Mouse (Mus musculus) kidney, adult 2 months (tissue): ENCODE measurements at regions not wholly inside any gene's neighbourhood (a gene's known extent, or its start where the extent isn't known, plus 50 kb on each side); places are given as distances from the start of the nearest gene placed in this dataset.

ENCODE experiments used
- DNase-seq: peaks from one replicate; pipeline ENCODE4 v3.0.0; 2021
- H3K27ac ChIP-seq: fragments of 200-500 bp; 2 replicates; pipeline ENCODE4 v1.5.1; 2012; ENCODE audit warnings: low read depth, low read length, control low read depth, inconsistent platforms; ENCODE audit not compliant: insufficient read depth
- H3K27me3 ChIP-seq: fragments of 200-500 bp; replicated peaks from 2 replicates; pipeline ENCODE4 v1.6.1; 2012; ENCODE audit warnings: mild to moderate bottlenecking, moderate library complexity, low read length, inconsistent platforms; ENCODE audit not compliant: control insufficient read depth, insufficient read depth
- H3K36me3 ChIP-seq: fragments of 200-500 bp; 2 replicates; pipeline ENCODE4 v1.6.1; 2012; ENCODE audit warnings: mild to moderate bottlenecking, moderate library complexity, low read length, inconsistent platforms; ENCODE audit not compliant: control insufficient read depth, insufficient read depth
- H3K4me1 ChIP-seq: fragments of 200-500 bp; 2 replicates; pipeline ENCODE4 v1.6.1; 2011; ENCODE audit warnings: low read length; ENCODE audit not compliant: control insufficient read depth, insufficient read depth
- H3K4me3 ChIP-seq: fragments of 200-500 bp; 2 replicates; pipeline ENCODE4 v1.5.1; 2011; ENCODE audit warnings: mild to moderate bottlenecking, low read depth, low read length, control low read depth; ENCODE audit not compliant: insufficient read depth
- CTCF ChIP-seq: fragments of 200-500 bp; conservative IDR thresholded peaks from 2 replicates; pipeline ENCODE4 v1.5.1; 2011; ENCODE audit warnings: low read depth, mild to moderate bottlenecking, control low read depth, low read length, moderate library complexity, mixed read lengths; ENCODE audit not compliant: insufficient read depth, insufficient read length
- POLR2A ChIP-seq: fragments of 200-500 bp; IDR thresholded peaks from one replicate; pipeline ENCODE4 v1.6.1; 2011; ENCODE audit warnings: low read depth, low read length, control low read depth
- WGBS: fragments of 180-500 bp; shearing (Covaris S2); methylation state at CpG from one replicate; pipeline ENCODE4 v1.1.7; 2018; 5-methylcytosine and 5-hydroxymethylcytosine counted together

DNA sequence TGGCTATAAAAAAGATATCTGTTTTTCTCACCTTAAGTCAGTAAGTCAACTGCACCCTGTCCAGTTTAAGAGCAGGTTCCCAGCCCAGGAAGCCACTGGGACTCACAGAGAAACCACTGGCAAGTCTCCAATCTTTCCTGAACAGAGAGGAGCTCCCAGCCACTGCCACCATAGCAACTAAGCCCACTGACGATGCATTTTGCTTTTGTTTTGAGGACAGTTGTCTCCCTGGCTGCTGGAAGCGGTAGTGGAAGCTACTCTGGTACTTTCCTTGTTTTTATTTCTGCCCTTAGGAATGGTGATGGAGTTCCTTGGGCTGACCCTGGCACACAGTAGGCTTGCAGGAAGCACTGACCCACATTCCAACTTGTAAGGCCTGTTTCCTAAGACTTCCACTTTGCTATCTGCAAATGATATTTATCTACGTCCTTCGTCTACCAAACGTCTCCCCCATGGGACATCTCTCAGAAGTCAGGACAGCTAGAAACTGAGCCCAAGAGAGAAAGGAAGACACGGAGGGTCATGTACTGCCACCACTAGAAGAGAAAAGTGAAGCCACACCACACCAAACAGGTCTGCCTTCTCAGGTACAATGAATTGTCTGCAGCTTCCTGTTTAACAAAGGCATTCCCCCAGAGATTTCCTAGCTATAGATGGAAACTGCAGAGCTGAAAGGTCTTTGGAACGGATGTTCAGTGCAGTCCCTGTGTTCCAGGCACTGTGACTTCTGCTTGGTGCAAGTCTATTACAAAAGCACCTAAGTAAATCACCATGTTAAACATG, 125.7 kb upstream of the Fmo9 start:
- WGBS = 58% methylated on average over 7 of the region's 7 CpGs
- no peak overlapping the region for H3K4me3 ChIP-seq
- no peak for DNase-seq
- no peak overlapping the region for H3K27ac ChIP-seq
- no peaks in the 10 kb centered on the region for H3K36me3 ChIP-seq
- no peaks in the 10 kb centered on the region for H3K27me3 ChIP-seq
- H3K4me1 ChIP-seq = no peaks in the 10 kb centered on the region
- TF ChIP-seq CTCF = no peak

DNA sequence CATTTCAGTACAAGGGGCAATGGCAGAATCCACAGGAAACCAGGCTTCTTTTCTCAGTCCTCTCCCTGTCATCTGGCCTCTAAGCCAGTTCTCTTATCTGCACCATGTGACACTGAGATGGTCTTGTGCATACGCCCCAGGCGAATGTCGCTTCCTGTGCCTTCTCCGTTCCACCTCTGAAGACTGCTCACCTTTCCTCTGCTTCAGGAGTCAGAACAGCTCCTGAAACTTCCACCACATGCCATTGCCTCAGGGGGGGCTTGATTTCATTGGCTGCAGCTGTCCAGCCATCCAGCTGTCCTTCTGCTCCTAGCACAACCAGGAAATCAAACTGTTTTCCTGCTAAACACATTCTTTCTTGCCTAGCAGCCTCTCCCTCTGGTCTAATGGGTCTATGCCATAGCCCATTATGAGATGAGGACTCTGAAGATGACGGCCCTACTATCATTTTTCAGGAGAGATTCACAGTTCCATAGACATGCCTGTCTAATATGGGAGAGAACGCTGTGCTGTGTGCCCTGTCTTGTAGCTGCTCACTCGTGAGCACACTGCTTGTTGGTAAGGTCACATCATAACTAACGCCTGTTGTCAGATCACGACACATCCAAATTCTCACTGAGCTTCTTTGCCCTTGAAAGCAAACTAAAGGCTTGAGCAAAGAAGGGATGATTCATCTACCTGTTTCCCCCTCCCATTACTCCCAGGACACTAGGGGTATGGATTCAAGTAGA, 129.9 kb upstream of the Fmo9 start:
- TF ChIP-seq CTCF = no peak
- no peak for TF ChIP-seq POLR2A
- Histone ChIP-seq H3K36me3 (no peaks in the 10 kb centered on the region), H3K4me1 (no peaks in the 10 kb centered on the region), H3K27me3 (no peaks in the 10 kb centered on the region; the same call in 1 of the 2 replicates), H3K27ac (no peak overlapping the region), H3K4me3 (no peak overlapping the region)
- 83% methylated on average over 9 of the region's 9 CpGs for WGBS
- DNase-seq = no peak

DNA sequence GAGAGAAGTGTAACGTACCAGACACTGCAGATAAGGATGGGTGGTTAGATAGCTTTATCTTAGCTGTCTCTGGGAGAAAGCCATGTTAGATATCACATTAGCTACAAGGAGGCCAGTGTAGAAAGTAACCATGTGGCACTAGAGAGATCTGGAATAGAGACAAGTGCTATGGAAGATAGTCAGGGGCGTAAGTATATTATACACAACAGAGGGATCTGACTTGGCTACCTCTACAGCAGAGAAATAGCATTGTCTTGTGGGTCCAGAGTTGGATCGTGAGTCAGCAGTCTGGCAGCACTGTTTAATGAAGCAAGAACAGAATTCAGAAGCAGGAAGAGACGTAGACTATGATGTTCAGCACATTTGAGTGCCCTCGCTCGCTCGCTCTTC, 130.4 kb upstream of the Fmo9 start:
- Histone ChIP-seq H3K4me1 (no peaks in the 10 kb centered on the region), H3K27ac (no peak overlapping the region), H3K4me3 (no peak overlapping the region), H3K36me3 (no peaks in the 10 kb centered on the region), H3K27me3 (no peaks in the 10 kb centered on the region; the same call in 1 of the 2 replicates)
- TF ChIP-seq POLR2A (no peak), CTCF (no peak)
- DNase-seq = no peak
- 82% methylated on average over 7 of the region's 7 CpGs for WGBS

DNA sequence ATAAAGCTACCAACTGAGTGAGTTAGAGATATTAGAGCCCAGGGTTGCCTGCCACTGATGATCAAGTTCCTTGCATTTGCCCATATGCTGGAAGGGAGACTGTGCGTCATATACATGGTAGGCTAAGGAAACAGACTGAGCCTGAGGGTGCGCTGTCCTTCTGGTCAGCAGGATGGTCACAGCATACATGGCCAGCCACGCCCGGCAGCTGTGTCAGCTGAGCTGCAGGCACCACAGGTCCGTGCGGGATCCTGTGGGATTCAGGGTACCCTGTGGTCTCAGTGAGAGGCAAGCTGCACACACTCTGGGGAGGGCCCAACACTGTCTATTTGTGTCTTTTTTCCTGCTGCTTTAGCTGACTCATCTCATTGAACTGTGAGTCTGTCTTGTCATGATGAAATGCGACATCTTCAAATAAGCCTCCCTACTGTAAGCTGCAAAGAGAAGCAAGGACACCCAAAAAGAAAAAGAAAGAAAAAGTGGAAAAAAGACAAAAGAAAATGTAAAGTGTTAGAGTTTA, 131.3 kb upstream of the Fmo9 start:
- Histone ChIP-seq H3K36me3 (no peaks in the 10 kb centered on the region), H3K4me3 (no peak overlapping the region), H3K27me3 (no peaks in the 10 kb centered on the region; the same call in 1 of the 2 replicates), H3K27ac (no peak overlapping the region), H3K4me1 (no peaks in the 10 kb centered on the region)
- no peak for TF ChIP-seq POLR2A
- no peak for TF ChIP-seq CTCF
- no peak for DNase-seq
- 84% methylated on average over 7 of the region's 7 CpGs for WGBS

DNA sequence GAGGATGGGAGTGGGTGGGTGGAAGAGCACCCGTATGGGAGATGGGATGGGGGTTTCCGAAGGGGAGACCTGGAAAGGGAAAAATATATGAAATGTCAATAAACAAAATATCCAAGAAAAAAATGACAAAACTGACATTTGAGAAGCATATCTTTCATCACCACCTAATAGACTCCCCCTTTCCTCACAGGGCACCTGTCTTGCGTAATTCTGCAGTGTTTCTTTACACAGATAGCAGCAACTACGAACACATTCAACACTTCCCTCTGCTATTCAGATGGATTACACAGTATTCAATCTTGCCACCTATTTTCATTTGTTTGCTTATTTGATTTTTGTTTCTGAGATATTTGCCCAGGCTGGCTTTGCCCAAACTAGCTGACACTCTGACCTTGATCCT, 136.3 kb upstream of the Fmo9 start:
- no peak for DNase-seq
- WGBS = 96% methylated on average over 4 of the region's 4 CpGs
- Histone ChIP-seq H3K4me1 (no peaks in the 10 kb centered on the region), H3K36me3 (no peaks in the 10 kb centered on the region), H3K27ac (no peak overlapping the region), H3K27me3 (no peaks in the 10 kb centered on the region; the same call in 1 of the 2 replicates), H3K4me3 (no peak overlapping the region)
- no peak for TF ChIP-seq CTCF
- no peak for TF ChIP-seq POLR2A

DNA sequence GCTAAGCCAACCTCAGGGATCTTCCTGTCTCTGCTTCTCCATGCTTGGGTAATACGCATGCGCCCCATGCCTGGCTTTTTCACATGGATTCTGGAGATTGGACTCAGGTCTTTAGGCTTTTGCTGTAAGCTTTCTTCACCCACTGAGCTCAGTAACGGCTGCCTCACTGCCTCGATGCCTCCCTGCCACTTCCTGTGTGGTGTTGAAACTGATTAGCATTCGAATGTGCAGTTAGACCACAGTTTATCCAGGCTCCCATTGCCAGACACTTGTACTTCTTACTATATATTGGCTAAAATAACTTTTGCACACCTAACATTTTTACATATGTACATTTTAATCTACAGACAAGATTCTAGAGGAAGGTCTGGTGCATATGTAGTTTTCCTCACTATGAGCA, 137.0 kb upstream of the Fmo9 start:
- no peak for DNase-seq
- Histone ChIP-seq H3K27ac (no peak overlapping the region), H3K36me3 (no peaks in the 10 kb centered on the region)

DNA sequence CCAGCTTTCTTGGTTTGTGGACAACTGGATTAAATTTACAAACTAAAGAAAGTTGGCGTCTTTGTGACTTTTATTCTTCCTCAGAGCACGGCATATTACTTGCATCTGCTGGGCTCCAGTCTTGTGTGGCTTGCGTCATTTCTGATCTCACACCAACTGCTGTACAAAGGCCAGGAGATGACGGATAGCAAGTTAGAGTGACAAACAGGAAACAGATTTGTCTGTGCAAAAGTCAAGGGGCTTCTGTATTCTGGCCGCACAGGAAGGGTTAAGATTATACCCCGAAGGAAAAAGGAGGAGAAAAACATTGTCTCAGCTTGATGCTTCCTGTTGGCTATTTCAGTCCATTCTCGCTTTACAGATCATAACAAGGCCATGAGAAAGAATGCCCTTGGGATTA, 137.8 kb upstream of the Fmo9 start:
- Histone ChIP-seq H3K4me3 (no peak overlapping the region), H3K4me1 (no peaks in the 10 kb centered on the region), H3K27ac (no peak overlapping the region), H3K27me3 (no peaks in the 10 kb centered on the region), H3K36me3 (no peaks in the 10 kb centered on the region)
- DNase-seq = no peak
- TF ChIP-seq POLR2A = no peak
- TF ChIP-seq CTCF = no peak
- WGBS = 56% methylated on average over 7 of the region's 7 CpGs

More for the DNA sequence above, 137.0 kb upstream of the Fmo9 start:
- no peaks in the 10 kb centered on the region; the same call in 1 of the 2 replicates for H3K27me3 ChIP-seq
- H3K4me1 ChIP-seq = no peaks in the 10 kb centered on the region
- TF ChIP-seq POLR2A (no peak), CTCF (no peak)
- H3K4me3 ChIP-seq = no peak overlapping the region
- 72% methylated on average over 5 of the region's 5 CpGs for WGBS

DNA sequence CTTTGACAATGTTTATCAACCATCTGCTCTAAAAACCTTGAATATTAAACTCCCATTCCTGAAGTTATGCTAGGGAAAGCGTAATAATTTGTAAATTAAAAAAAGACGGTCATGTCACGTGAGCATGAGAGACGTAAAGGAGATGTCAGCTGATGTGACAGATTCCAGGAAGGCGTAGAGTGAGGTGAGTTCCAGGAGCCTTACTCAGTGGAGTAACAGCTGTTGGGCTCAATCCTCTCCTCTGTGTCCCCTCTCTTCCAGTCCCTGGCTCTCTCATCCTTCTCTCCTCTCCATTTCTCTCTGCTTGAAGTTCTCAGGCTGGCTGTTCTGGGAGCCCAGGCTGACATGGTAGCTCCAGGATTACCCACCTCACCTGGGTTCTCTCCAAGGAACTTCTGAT, 138.4 kb upstream of the Fmo9 start:
- WGBS = 94% methylated on average over 5 of the region's 5 CpGs
- no peak overlapping the region for H3K4me3 ChIP-seq
- no peak overlapping the region for H3K27ac ChIP-seq
- no peaks in the 10 kb centered on the region for H3K36me3 ChIP-seq
- no peak for TF ChIP-seq CTCF
- no peak for TF ChIP-seq POLR2A
- no peaks in the 10 kb centered on the region for H3K27me3 ChIP-seq
- no peaks in the 10 kb centered on the region for H3K4me1 ChIP-seq
- DNase-seq = no peak
